Mouse (Mus musculus) kidney, postnatal 4 days (tissue): ENCODE data around the gene Nav2.

Experiments used
- DNase-seq, 2 experiments: peaks; one replicate each; pipeline ENCODE4 v3.0.0; 2021; ENCODE audit warnings: mixed read lengths in 2 of 2

Nav2 gene

DNA sequence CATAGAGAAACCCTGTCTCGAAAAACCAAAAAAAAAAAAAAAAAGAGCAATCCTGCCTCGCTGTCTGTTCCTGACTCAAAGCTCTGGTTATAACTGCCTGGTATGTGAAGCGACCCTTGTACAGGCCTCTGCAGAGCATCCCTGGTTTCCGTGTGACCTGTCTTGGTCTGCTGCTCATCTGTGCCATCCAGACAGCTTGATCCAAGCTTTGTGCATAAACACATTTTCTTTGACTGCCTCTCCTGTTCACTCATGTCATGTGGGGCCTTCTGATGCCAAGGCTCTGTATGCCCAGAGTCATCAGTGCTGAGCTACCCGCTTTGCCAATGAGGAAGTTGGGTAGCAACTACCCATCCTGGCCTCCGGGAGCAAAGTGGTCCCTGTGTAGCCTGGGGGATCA lies 591.1 kb downstream of the Nav2 start:
- DNase-seq = no peak

DNA sequence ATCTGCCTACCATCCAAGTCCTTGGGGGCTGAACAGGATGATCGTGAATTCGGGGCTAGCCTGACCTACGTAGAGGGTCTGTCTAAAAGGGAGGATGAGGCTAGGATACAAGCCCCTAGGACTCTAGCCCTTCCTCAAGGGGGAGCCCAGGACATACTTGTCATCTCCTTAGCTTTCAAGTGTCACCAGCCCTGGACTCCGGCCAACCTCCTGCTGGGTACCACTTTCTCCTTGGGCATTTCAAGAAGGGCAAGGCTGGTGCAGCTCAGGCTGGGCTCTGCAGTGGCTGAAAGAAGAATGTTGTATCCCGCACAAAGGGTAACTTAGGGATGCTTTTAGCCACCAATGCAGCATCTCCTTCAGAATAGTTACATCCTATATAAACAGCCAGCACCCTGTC lies 592.4 kb downstream of the Nav2 start:
- DNase-seq = no peak

DNA sequence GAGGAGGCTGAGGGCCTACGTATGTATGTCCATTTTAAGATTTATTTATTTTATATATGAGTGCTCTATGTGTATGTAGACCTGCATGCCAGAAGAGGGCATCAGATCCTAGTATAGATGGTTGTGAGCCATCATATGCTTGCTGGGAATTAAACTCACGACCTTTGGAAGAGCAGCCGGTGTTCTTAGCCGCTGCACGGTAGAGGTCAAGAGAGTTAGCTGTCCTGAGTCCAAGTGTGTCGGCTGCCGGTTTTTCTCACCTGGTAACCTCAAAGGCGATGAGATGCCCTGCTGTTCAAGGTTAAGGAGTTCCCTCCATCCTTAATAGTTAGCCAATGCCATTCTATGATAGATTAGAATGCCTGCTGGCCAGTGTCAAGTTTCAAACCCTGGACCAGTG lies 594.9 kb downstream of the Nav2 start:
- DNase-seq = no peak

DNA sequence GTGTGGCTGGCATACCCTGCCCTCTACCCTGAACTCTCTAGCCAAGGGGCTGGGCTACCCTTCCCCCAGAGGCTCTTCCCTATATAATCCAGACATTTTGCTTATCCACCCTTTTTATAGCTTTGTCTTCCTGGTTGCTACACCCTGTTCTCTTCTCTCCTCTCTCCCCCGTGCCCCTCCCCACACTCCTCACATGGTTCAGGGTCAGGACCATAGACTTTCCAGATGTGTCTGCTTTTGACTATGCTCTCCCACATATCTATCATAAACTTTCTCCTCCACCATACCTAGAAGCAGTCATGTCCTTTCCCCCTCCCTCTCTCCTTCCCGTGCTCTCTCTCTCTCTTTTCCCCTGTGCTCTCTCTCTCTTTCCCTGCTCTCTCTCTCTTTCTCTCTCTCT lies 595.4 kb downstream of the Nav2 start:
- DNase-seq = no peak

DNA sequence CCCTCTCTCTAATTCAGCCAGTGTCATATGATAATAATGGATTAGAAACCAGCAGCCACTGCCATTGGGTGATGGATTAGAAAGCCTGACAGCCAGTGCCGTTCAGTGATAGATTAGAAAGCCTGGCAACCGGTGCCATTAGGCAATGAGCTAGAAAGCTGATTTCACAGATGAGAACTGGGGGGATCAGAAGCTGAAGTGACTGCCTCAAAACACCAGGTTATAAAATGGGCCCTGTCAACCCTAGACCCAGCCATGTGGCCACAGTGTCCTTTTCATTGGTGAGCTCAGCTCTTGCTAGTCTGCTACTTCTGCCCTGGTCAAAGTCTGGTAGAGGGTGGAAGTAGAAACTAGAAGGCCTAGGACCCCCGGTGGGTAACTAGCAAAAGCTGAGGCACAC lies 595.8 kb downstream of the Nav2 start:
- DNase-seq = no peak

DNA sequence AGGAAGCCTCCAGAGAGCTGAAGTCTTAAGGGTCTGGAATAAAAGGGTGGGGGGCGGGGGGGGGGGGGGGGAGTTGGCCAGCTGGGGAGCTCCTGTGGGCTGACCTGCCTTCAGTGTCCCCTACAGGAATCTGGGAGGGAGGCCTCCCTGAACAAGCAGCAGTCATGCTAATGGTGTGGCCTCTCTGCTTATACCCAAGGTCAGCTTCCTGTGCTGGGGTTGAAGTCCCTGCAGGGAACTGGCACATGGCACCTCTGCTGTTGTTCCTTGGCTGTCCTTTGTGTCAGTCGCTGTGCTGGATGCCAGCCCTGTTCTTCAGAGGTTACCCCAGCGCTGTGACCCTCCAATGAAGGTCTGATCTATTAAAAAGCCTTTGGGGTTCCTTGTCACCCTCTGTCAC lies 596.5 kb downstream of the Nav2 start:
- DNase-seq = no peak

DNA sequence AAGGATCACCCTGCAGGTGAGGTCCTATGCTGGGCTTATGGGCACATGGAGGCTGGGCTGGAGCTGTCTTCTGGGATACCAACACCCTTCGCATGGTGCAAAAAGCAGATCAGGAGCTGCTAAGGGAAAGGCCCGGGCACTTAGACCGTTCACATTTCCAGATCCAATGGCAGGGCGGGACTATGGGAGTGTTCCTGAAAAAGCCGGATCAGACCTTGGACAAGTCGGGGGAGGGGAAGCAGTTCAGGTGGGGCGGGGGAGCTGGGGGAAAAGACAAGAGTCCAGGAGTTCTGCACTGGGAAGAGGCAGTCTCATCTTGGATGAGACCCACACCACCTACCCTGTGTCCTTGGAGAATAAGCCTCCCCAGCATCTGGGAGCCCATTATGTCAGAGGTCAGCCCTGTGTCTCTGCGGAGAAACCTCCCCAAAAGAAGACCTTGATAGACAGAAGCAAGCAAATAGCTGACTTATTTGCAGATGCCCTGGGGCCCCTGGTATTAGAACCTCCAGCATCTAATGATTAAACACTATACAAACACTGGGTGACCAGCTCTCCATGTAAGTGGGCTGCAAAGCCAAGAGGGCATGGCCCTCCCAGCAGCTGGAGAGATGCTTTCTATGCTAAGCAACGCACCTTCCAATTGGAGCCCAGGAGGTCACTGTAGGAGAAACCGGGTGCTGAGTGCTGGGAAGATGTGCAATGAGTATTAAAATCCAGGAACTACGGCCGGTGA lies 597.7 kb downstream of the Nav2 start:
- peak; percentile 47 to 73 for DNase-seq

DNA sequence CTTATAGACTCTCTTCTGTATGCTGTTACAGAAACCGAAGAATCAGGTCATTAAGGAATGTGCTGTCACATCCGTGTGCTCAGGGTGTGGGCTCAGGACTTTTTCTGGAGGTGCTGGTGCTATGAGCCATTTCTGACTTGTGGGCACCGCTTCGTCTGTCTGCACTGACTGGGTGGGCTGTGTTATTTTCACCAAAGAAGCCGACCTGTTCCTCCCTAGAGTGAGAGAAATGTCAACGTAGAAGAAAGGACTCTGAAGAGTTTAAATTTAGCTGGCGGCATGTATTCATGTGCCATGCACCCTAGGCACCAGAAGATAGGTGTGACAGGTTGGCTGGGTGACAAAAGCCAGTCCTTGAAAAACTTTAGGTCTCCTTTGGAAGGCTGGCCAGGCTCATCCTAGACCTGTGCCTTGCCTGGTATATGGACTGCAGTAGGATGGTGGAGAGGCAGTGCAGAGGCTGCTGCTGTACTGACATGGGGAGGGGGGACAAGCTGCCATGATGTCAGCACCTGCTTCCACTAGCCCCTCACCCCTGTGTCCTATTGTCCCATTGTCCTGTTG lies 599.5 kb downstream of the Nav2 start:
- no peak for DNase-seq

DNA sequence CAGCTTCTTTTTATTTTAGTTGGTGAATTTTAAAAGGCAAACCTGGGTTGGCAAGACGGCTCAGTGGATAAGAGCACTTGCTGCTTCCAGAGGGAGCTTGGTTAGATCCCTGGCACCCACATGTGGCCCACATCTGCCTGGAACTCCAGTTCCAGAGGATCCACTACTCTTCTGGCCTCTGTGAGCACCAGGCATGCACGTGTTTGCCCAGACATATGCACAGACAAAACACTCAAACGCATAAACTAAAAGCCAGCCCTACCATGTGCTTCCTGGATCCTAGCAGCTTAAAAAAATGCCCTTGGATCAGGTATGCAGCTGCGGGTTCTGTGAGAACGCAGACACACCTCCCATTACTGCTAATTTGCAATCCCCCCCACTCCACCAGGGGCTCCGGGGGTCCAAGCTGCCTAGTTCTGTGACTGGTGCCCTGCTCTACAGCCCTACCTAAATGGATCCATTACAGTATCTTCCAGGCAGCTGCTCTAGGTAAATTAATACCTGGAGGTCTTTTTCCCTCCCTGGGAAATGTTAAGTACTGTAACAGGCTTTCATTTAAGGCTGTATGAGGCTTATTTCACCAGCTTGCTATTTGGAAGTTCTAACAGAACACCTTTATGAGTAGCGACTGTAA lies 603.4 kb downstream of the Nav2 start:
- no peak for DNase-seq

DNA sequence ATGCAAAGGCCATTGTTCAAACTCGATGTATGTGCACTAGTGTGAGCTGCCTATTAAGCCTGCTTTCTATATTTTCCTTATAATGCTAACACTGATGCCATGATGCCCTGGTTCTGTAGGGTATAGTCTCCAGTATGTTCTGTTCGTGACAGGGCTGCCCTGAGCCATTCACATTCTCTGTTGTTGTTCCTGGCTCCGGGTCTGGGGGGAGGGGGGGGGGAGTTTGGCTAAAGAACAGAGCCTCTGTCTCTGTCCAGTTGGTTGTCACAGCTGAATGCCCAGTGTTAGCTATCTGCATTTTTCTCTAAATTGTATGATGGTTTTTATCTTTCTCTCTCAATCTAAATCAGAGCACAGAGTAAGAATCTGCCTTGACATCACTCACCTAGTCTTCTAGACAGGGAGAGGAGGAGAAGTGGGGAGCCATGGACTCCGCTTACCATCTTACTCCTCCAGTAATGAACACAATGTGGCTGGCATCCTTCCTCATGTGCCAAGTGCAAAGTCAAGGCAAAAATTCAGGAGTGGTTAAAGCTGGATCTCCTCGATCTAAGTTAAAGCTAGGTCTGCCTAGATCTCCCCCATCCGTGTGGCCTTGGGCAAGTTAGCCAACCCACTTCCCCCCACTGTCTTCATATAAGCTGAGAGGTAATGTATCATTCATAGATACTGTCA lies 605.4 kb downstream of the Nav2 start:
- DNase-seq = no peak

DNA sequence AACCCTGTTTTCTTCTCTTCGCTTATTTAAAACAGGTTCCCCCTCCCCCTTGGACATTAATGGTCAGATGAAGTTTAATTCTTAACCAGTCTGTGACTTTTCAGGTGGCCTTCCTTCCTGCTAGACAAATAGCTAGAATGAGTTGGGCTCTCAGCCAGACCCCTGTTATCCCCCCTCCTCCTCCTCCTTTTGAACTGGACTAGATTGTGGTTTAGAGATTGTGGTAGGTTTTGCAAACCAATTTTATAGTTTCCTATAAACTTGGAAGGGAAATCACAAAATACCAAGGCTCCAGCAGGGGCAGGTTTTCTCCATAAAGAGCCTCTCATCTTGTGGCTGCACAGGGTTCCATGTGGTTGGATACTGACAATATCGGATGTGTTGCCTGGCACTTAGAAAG lies 606.5 kb downstream of the Nav2 start:
- peak in 1 of 2 experiments; percentile 61 for DNase-seq

DNA sequence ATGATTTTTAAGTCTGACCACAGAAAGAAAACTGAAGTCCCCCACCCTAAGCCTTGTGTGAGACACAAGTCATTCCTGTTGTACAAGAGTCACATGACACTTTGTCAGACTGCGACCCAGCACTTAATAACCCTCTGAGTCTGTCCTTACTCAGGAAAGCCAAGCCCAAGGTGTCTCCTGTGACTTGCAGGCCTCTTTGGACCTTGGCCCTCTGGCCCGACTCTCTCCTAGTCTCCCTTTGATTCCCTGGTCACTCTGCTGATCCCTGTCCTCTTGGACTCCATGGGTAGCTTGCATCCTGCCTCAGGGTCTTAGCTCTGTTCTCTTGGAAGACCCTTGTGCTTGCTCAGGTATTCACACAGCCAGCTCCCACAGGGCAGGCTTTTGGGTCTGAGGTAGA lies 612.0 kb downstream of the Nav2 start:
- DNase-seq = peak in 1 of 2 experiments; percentile 52

DNA sequence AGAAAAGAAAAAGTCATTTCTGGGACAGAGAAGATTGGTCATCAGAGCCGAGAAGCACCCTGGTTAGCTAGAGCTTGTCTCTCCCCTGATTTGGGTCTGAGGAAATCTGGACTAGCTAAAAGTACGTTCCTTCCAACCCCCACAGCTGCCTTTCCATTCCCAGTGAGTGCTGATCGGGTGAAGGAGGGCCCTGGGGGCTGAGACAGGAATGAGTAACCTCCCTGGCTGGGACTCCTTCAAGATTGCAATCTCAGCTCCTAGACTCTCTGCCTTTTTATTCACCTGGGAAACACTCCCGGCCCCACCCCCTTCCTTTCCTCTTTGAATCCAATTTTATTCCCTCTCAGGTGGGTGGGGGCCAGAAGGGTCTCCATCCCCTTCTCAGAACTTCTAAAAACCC lies 612.8 kb downstream of the Nav2 start:
- no peak for DNase-seq

DNA sequence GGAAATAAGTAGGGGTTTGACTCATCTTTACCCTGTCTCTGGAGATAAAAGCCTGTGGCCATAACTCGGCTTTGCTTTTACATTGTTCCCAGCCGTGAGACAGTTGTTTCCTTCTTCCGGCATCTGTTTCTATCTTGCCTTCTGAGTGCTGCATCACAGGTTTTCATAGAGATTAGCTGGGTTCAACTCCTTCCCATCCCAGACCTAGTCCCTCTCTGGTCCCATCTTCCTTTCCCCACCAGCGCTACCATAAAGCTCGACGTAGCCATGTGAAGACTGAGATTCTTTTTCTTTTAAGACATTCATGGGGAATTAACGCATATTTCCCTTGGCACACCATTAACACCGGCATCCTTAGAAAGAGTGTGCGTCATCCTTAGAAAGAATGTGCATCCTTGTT lies 613.5 kb downstream of the Nav2 start:
- DNase-seq = no peak

DNA sequence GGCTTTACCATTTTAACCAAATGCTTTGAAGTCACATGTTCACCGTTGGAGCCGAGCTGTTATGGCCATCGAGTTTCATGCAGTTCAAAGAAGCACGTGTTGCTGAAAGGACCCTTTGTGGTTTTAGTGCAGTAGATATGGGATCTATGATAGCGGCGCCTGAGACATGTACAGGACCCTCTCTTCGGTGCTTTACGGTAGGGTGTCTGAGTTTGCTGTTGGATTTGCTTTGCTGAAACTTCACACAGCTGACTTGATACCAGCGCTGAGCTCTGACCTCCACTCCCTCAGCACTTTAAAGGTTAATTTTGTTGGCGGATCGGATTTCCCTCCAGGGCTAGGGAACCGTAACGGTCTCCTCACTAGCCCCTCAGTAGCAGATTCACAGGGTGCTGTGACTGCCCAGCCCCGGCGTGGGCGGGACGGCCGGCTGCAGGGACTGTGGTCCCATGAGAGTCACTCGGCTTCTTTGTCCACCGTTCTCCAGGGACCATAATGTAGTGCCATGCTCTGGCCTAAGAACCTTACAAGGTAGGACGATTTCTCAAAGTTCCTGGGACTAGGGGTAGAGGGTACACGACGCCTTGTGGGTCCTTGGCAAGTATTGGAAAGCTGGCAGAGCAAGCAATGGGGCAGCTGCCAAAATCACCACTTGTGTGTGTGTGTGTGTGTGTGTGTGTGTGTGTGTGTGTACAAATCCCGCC lies 614.0 kb downstream of the Nav2 start:
- DNase-seq = peak; percentile 70 to 82

DNA sequence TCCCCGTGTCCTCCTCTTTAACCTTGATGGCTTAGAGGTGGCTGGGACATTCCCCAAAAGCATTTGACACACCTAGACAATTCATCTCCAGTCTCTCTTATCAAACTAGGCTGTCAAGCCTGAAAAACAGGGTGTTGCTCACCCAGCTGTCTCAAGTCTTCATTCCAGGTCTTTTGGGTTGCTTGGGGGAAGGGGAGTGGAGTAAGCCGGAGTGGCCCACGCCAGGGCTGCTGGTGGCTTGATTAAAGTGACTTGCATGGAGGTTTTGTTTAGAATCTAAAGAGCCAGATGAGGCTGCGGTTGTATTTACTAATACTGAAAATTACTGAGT lies 614.6 kb downstream of the Nav2 start:
- DNase-seq = no peak

DNA sequence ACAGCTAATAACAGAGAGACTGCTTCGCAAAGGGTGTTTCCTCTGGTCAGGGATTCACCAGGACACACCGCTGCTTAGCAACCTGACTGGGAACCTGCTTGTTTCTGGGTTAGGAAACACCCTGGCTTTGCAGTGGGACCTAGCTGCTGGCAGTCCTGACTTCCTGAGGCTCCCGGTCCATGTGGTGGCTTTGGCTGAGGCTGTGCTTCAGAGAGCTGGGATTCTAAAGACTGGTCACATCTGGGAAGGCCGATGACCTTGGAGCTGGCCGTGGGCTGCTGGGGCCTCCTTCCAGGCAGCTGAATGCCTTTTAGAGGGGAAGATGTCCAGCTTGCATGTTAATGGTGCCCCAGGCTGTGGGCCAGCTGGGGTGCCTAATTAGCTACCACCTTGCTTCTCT lies 615.2 kb downstream of the Nav2 start:
- DNase-seq = peak in 1 of 2 experiments; percentile 60

DNA sequence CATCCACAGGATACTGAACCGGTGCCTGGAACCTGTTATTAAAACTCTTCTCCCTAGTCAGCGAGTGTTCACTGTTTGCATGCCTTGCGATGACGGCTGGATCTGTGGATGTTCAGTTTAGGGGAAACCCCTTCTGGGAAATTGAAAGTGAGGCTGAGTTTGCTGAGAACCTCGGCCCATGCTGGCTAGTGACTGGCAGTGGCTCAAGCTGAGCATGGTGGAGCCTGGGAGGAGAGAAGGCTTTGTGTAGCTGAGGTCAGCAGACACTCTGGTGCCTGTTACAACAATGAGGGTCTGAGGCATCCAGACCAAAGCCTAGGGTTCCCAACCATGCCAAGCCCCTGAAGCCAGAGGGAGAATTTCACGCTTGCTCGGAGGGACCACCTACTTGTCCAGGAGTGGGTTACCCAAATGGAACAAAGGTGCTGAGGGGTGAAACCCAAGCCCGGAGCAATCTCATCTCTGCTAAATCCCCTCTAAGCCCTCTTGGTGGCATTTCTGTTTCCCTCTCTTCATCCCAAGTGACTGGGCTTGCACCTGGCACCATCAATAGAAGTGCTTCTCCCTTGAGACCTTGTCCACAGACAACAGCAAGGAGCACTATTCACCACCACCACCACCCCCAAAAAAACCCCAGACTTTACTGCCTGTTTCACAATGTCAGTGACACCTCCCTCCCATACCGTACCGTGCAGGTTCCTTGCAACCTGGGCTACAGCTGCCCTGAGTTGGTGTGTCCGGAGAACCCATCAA lies 617.0 kb downstream of the Nav2 start:
- DNase-seq = peak in 1 of 2 experiments; percentile 41

DNA sequence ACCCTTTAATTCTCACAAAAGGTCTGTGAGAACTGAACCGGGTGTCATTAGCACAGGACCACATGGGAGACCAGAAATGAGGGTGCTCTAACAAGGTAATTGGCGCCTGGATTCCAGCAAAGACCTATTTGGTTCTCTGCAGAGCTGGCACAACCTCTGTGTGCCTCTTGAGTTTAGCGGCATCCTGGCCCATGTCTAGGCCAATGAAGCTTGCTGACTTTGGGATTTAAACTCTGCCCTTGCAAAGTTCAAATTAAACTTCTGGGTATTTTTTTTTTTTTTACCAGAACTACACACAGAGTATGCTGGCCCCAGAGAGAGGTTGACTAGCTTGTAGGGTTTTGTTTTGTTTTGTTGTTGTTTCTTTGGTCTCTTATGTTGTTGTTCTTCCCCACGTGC lies 617.6 kb downstream of the Nav2 start:
- DNase-seq = no peak

DNA sequence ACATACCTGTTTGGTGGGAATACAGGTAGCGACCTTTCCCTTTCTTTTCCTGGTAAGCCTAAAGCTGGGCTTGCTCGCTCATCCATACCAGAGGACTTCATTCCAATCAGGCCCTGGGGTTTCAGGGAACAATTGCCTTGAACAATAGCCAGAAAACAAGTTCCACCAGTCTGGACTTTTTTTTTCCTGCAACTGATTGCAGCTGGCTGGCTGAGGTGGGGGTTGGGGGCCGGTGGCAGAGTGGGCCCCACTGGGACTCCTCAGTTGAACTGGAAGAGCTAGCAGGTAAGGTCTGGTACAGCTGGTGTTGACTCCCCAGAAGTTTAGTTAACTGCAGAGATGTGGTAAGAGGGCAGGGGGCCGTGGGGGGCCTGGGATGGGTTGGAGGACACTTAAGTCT lies 619.0 kb downstream of the Nav2 start:
- DNase-seq = peak; percentile 61 to 72

DNA sequence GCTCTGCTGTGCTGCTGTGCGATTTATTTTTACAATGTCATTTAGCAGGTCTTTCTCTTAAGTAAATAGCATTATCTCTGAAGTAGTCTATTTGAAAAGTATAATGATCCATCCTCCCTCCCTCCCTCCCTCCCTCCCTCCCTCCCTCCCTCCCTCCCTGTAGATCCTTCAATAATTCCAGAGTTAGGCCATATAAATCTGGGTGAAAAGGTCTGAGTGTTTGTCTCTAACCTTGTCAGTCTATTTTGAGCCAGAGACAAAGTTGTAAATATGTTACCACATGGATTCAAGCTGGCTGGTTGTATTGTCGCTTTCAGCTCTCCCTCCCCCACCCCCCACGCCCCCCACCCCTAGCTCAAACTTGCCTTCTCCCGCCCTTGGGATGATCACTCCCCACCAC lies 619.4 kb downstream of the Nav2 start:
- DNase-seq = no peak

DNA sequence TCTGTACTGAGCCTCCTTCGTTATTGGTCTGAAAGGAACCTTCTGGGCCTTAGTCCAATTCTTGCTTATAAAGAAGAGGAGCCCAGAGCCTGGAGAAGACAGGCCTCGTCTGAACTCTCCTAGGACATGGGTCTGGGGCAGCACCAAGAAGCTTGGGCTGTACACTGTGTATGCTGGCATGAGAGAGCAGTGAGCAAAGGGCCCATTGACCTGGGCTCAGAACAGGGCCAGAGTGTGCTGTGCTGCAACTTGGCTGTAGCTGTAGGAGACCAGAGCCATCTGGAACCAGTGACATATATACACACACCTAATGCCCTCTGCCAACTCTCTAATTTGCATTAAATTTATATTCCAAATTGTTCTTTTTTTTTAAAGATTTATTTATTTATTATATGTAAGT lies 621.0 kb downstream of the Nav2 start:
- no peak for DNase-seq

DNA sequence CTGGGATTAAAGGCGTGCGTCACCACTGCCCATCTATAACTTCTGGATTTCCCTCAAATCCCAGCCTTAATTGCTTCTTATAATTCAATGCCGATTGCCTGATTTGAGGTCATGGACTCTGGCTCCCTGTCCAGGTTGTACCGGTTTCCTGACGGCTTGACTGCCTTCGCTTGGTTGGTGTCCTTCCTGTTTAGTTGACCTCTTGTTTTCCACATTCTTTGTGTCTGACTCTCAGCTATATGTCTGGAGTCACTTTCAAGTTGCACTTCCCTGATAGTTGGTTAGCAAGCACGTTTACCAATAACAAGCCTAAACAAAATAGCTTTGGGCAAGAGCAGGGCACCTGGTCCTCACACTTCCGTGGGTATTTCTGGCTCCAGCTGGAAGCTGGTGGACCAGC lies 625.1 kb downstream of the Nav2 start:
- DNase-seq = no peak
